Mouse (Mus musculus): Measurements from ENCODE around the gene Irak3. TPM values are rescaled to one million over a fixed set of nuclear protein-coding genes. Genes with fewer than 3 reads are reported as not detected.

Irak3 gene
- polyA plus RNA-seq, 1 experiment from 2014 or later, result 1.2 TPM

DNA sequence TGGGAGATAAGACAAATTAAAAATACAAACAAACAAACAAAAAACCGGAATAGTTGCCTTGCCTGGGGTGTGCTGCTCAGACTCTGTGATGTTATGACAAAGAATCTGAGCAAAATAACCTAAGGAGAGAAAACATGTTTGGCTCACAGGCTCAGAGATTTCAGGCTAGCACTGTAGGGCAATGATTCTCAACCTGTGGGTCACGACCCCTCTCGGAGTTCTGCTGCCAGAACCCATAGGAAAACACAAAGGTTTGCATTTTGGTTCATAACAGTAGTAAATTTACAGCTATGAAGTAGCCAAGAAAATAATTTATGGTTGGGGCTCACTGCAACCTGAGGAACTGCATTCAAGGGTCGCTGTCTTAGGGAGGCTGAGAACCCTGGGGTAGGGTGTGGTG is 9.7 kb downstream of the Irak3 start:
- no peaks in the 10 kb centered on the region for H3K36me3 ChIP-seq (ENCODE audit: control insufficient read depth, insufficient read depth, low read length)
- WGBS, result 79% methylated on average over 4 of the region's 4 CpGs
- no peak overlapping the region for H3K9ac ChIP-seq (ENCODE audit: low read length)
- H3K4me1 ChIP-seq (replicated peaks; ENCODE audit: control insufficient read depth, insufficient read depth, low read length), result no peaks in the 10 kb centered on the region
- no peaks in the 10 kb centered on the region for H3K27me3 ChIP-seq (ENCODE audit: control insufficient read depth, insufficient read depth, low read depth, low read length)
- H3K9me3 ChIP-seq (ENCODE audit: control insufficient read depth, low read length), result no peaks in the 10 kb centered on the region
- no peak overlapping the region for H3K4me3 ChIP-seq (ENCODE audit: low read length)
- ATAC-seq (ENCODE audit: low read depth), result no peak
- no peak overlapping the region for H3K4me2 ChIP-seq (ENCODE audit: low read depth, low read length)
- no peak overlapping the region for H3K27ac ChIP-seq (ENCODE audit: low read length)

DNA sequence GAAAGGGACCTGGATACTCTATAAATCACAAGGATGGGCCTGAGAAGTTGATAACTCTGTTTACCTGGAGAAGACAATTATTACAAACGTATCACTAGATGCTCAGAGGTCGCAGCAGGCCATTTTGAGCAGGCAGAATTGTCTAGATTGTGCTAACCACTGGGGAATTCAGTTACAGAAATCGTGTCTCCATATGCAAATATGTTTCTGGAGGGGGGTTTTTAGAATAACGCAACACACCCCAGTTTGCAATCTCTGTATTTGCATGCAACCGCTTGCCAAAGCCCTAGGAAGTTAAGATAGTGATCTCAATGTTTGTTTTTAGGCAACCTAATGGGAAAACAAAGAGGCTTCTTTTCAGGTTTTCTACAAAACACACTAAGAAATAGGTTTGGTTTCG is 10.8 kb downstream of the Irak3 start:
- no peak overlapping the region for H3K4me3 ChIP-seq (ENCODE audit: low read length)
- H3K9ac ChIP-seq (ENCODE audit: low read length), result no peak overlapping the region
- H3K27ac ChIP-seq (ENCODE audit: low read length), result no peak overlapping the region
- H3K4me1 ChIP-seq (replicated peaks; ENCODE audit: control insufficient read depth, insufficient read depth, low read length), result no peaks in the 10 kb centered on the region
- whole genome bisulfite sequencing, result 77% methylated on average over 6 of the region's 6 CpGs
- no peak overlapping the region for H3K4me2 ChIP-seq (ENCODE audit: low read depth, low read length)
- ATAC-seq (ENCODE audit: low read depth), result no peak
- H3K9me3 ChIP-seq (ENCODE audit: control insufficient read depth, low read length), result no peaks in the 10 kb centered on the region
- H3K27me3 ChIP-seq (ENCODE audit: control insufficient read depth, insufficient read depth, low read depth, low read length), result no peaks in the 10 kb centered on the region
- no peaks in the 10 kb centered on the region for H3K36me3 ChIP-seq (ENCODE audit: control insufficient read depth, insufficient read depth, low read length)

DNA sequence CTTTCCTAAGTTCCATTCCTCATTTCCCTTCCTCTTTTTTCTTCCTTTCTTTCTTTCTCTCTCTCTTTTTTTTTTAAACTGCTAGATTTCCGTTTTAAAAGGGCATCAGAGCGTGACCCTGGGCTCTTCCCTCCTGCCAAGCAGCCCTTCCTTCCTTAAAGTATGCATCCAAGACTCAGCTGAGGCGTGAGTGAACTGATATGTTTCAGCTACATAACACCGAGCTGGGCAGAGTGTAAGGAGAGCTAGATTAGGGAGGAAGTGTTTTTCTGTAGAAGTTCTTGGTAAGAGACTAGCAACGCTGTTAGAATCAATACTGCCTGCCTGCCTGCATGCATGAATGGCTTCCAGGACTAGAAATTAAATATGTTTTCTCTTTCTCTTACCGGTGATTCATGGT is 12.1 kb downstream of the Irak3 start:
- Histone ChIP-seq H3K27me3 (ENCODE audit: control insufficient read depth, insufficient read depth, low read depth, low read length) (no peaks in the 10 kb centered on the region), H3K4me3 (ENCODE audit: low read length) (no peak overlapping the region), H3K9ac (ENCODE audit: low read length) (no peak overlapping the region), H3K4me2 (ENCODE audit: low read depth, low read length) (no peak overlapping the region), H3K9me3 (ENCODE audit: control insufficient read depth, low read length) (no peaks in the 10 kb centered on the region), H3K36me3 (ENCODE audit: control insufficient read depth, insufficient read depth, low read length) (no peaks in the 10 kb centered on the region), H3K27ac (ENCODE audit: low read length) (no peak overlapping the region), H3K4me1 (replicated peaks; ENCODE audit: control insufficient read depth, insufficient read depth, low read length) (no peaks in the 10 kb centered on the region)
- no peak for ATAC-seq (ENCODE audit: low read depth)
- WGBS, result 41% methylated on average over 6 of the region's 6 CpGs

DNA sequence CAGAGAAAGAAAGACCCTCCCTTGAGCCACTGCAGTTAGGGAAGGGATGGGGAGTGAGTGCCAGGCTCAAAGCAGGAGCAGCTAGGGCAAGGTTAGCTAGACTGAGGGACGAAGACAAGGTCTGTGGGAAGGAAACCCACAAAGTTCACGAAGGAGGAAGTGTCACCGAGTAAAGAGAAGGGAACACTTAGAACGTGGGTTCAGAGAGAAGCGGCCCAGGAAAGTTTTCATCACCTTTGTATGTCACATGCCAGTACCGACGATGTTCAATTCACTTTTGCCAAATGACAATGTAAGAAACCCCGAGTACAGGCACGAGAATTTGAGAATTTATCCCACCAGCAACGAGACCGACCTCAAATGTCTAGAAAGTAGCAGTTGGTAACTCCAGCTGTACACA is 12.7 kb downstream of the Irak3 start:
- no peak overlapping the region for H3K4me3 ChIP-seq (ENCODE audit: low read length)
- no peak overlapping the region for H3K27ac ChIP-seq (ENCODE audit: low read length)
- no peaks in the 10 kb centered on the region for H3K36me3 ChIP-seq (ENCODE audit: control insufficient read depth, insufficient read depth, low read length)
- no peak overlapping the region for H3K4me2 ChIP-seq (ENCODE audit: low read depth, low read length)
- no peak overlapping the region for H3K9ac ChIP-seq (ENCODE audit: low read length)
- ATAC-seq (ENCODE audit: low read depth), result no peak
- no peaks in the 10 kb centered on the region for H3K27me3 ChIP-seq (ENCODE audit: control insufficient read depth, insufficient read depth, low read depth, low read length)
- 64% methylated on average over 11 of the region's 11 CpGs for WGBS
- H3K4me1 ChIP-seq (replicated peaks; ENCODE audit: control insufficient read depth, insufficient read depth, low read length), result no peaks in the 10 kb centered on the region
- H3K9me3 ChIP-seq (ENCODE audit: control insufficient read depth, low read length), result no peaks in the 10 kb centered on the region

DNA sequence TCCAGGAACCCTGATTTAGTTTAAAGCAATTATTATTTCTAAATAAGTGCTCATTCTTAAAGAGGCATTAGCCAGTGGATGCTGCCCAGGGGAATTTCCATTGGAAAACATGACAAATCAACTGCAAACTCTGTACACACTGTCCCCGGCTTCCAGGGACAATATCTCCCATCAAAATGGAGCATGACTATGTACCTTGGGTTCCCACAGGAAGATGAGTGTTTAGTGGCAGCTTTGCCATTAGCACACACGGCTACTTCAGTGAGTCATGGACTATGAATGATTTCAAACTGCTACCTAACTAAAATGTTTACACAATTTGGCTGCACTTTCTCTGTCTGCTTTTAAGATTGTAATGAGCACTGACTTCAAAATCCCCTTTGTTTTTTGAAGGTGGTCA is 13.4 kb downstream of the Irak3 start:
- no peaks in the 10 kb centered on the region for H3K36me3 ChIP-seq (ENCODE audit: control insufficient read depth, insufficient read depth, low read length)
- no peak overlapping the region for H3K27ac ChIP-seq (ENCODE audit: low read length)
- no peak for ATAC-seq (ENCODE audit: low read depth)
- no peaks in the 10 kb centered on the region for H3K9me3 ChIP-seq (ENCODE audit: control insufficient read depth, low read length)
- no peak overlapping the region for H3K9ac ChIP-seq (ENCODE audit: low read length)
- no peak overlapping the region for H3K4me2 ChIP-seq (ENCODE audit: low read depth, low read length)
- H3K4me1 ChIP-seq (replicated peaks; ENCODE audit: control insufficient read depth, insufficient read depth, low read length), result no peaks in the 10 kb centered on the region
- H3K27me3 ChIP-seq (ENCODE audit: control insufficient read depth, insufficient read depth, low read depth, low read length), result no peaks in the 10 kb centered on the region
- WGBS, result 35% methylated on average over 2 of the region's 2 CpGs
- H3K4me3 ChIP-seq (ENCODE audit: low read length), result no peak overlapping the region

DNA sequence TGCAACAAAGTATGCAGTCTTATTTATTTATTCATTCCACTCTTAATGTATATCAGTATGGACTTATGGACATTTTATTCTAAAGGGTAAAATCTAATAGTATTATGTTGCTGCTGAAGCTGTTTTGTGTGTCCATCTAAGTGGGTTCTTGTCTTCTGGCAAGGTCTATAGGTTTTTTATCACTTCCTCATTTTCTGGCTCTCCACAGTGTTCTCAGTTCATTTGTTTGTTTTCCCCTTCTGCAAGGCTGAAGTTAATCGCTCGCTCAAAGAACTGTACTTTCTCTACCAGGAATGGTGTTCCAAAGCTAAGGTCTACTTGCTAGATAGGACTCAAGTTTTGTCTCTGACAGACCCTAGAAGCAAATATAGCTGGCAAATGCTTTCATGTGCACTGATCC is 18.6 kb downstream of the Irak3 start:
- no peak for ATAC-seq (ENCODE audit: low read depth)
- H3K4me3 ChIP-seq (ENCODE audit: low read length), result no peak overlapping the region
- no peak overlapping the region for H3K9ac ChIP-seq (ENCODE audit: low read length)
- no peaks in the 10 kb centered on the region for H3K27me3 ChIP-seq (ENCODE audit: control insufficient read depth, insufficient read depth, low read depth, low read length)
- H3K9me3 ChIP-seq (ENCODE audit: control insufficient read depth, low read length), result no peaks in the 10 kb centered on the region
- no peak overlapping the region for H3K4me2 ChIP-seq (ENCODE audit: low read depth, low read length)
- no peak overlapping the region for H3K27ac ChIP-seq (ENCODE audit: low read length)
- WGBS, result 60% methylated on average over 2 of the region's 2 CpGs
- no peaks in the 10 kb centered on the region for H3K4me1 ChIP-seq (replicated peaks; ENCODE audit: control insufficient read depth, insufficient read depth, low read length)
- H3K36me3 ChIP-seq (ENCODE audit: control insufficient read depth, insufficient read depth, low read length), result no peaks in the 10 kb centered on the region

DNA sequence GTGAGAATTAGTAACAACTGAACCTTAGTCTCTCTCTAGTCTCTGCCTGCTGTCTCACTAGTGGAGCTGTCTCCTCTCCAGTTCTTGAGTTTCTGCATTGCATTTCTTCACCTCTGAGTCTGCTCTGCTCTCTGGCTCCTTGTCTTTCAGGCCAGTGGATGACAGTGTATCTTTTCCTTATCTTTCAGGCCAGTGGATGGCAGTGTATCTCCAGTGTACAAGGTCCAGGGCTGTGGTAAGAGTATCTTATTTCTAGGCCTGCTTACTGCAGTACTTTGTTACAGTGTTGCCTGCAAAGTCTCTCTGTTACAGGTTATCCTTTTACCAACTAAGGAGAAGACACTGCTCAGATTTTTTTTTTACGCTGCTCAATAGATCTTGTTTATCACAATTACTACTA is 19.0 kb downstream of the Irak3 start:
- Histone ChIP-seq H3K27ac (ENCODE audit: low read length) (no peak overlapping the region), H3K4me3 (ENCODE audit: low read length) (no peak overlapping the region), H3K36me3 (ENCODE audit: control insufficient read depth, insufficient read depth, low read length) (no peaks in the 10 kb centered on the region), H3K9ac (ENCODE audit: low read length) (no peak overlapping the region), H3K4me1 (replicated peaks; ENCODE audit: control insufficient read depth, insufficient read depth, low read length) (no peaks in the 10 kb centered on the region), H3K9me3 (ENCODE audit: control insufficient read depth, low read length) (no peaks in the 10 kb centered on the region), H3K27me3 (ENCODE audit: control insufficient read depth, insufficient read depth, low read depth, low read length) (no peaks in the 10 kb centered on the region), H3K4me2 (ENCODE audit: low read depth, low read length) (no peak overlapping the region)
- WGBS, result 90% methylated on average over 1 of the region's 1 CpGs
- no peak for ATAC-seq (ENCODE audit: low read depth)

DNA sequence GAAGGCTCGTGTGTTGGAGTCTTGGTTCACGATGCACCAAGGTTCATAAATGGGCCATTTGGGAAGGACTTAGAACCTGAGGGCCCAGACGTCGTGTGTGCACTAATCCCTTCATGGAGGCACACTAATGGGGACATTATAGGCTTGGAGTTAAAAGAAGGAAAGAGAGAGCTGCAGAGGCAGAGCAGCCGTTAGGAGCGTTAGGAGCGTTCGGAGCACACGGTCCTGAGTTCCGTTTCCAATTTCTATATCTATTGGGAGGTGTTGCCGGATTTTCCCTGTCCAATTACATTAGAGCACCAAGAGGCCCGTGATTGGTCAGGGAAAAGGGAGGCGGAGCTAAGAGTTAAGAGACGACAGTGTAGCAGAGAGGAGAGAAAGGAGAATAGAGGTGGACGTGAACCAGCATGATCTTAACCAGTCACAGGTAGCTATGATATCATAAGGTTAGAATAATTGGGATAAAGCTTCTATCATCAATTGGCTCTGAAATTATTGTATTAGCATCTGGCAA is 27.7 kb downstream of the Irak3 start:
- Histone ChIP-seq H3K36me3 (ENCODE audit: control insufficient read depth, insufficient read depth, low read length) (no peaks in the 10 kb centered on the region), H3K4me2 (ENCODE audit: low read depth, low read length) (no peak overlapping the region), H3K27ac (ENCODE audit: low read length) (no peak overlapping the region), H3K4me3 (ENCODE audit: low read length) (no peak overlapping the region), H3K4me1 (replicated peaks; ENCODE audit: control insufficient read depth, insufficient read depth, low read length) (no peaks in the 10 kb centered on the region), H3K9ac (ENCODE audit: low read length) (no peak overlapping the region), H3K27me3 (ENCODE audit: control insufficient read depth, insufficient read depth, low read depth, low read length) (no peaks in the 10 kb centered on the region), H3K9me3 (ENCODE audit: control insufficient read depth, low read length) (no peaks in the 10 kb centered on the region)
- no peak for ATAC-seq (ENCODE audit: low read depth)
- WGBS, result 83% methylated on average over 15 of the region's 15 CpGs

DNA sequence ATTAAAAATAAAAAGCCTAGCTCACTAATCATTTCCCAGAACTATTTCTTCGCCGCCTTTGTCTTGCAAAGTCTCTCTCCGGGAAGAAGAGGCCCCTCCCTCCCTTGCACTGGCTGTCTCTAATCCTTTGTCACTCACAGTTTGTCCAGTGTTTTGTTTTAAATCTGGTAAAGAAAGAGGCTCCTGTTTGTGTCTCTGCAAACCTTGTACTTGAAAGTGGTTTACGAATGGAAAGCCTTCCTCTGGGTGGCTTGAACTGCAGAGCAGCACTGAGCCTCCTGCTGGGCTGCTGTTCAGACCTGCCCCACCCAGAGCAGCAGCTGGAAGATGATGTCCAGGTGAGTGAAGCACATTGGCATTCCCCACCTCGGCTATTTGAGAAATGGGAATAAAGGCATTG is 30.6 kb downstream of the Irak3 start:
- Histone ChIP-seq H3K27me3 (ENCODE audit: control insufficient read depth, insufficient read depth, low read depth, low read length) (no peaks in the 10 kb centered on the region), H3K9me3 (ENCODE audit: control insufficient read depth, low read length) (no peaks in the 10 kb centered on the region), H3K4me3 (ENCODE audit: low read length) (no peak overlapping the region), H3K4me1 (replicated peaks; ENCODE audit: control insufficient read depth, insufficient read depth, low read length) (no peaks in the 10 kb centered on the region), H3K36me3 (ENCODE audit: control insufficient read depth, insufficient read depth, low read length) (no peaks in the 10 kb centered on the region), H3K27ac (ENCODE audit: low read length) (no peak overlapping the region), H3K4me2 (ENCODE audit: low read depth, low read length) (no peak overlapping the region), H3K9ac (ENCODE audit: low read length) (no peak overlapping the region)
- ATAC-seq (ENCODE audit: low read depth), result no peak
- 50% methylated on average over 5 of the region's 5 CpGs for WGBS

DNA sequence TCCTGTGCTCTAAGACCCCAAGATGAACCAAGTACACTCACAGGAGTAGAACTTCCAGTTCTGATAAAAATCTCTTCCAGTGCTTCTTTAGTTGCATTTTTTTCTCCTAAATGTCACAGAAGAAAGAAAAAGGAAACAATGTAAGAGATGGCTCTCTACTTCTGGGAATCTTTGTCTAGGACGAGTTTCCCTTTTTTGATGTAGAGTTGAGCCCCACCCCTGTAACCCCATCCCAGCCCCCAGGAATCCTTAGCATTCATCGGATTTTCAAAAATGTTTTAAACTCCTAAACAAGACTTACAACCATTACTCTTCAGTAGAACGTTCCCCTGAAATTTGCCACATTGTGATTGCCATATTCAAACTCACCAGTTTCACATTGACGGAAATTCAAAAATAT is 31.7 kb downstream of the Irak3 start:
- 68% methylated on average over 4 of the region's 4 CpGs for WGBS
- Histone ChIP-seq H3K27ac (ENCODE audit: low read length) (no peak overlapping the region), H3K4me2 (ENCODE audit: low read depth, low read length) (no peak overlapping the region), H3K27me3 (ENCODE audit: control insufficient read depth, insufficient read depth, low read depth, low read length) (no peaks in the 10 kb centered on the region), H3K9me3 (ENCODE audit: control insufficient read depth, low read length) (no peaks in the 10 kb centered on the region), H3K4me3 (ENCODE audit: low read length) (no peak overlapping the region), H3K36me3 (ENCODE audit: control insufficient read depth, insufficient read depth, low read length) (no peaks in the 10 kb centered on the region), H3K9ac (ENCODE audit: low read length) (no peak overlapping the region), H3K4me1 (replicated peaks; ENCODE audit: control insufficient read depth, insufficient read depth, low read length) (no peaks in the 10 kb centered on the region)
- ATAC-seq (ENCODE audit: low read depth), result no peak

All from lung, embryonic 16.5 days (tissue).